Mouse (Mus musculus): ENCODE data around the gene Ly86.

GRCm38 (mm10) chr13:37297886-37298285 is 47.1 kb upstream of the Ly86 start:
- TF ChIP-seq CTCF (IDR thresholded peaks at IDR 0.05; ENCODE audit: extremely low read depth, insufficient read depth, low read length) (no peak), POLR2A (IDR thresholded peaks at IDR 0.05; ENCODE audit: extremely low read depth, insufficient read depth, low read length) (no peak)
